Mouse (Mus musculus): Measurements from ENCODE around the gene Krtcap2.

- TF ChIP-seq CTCF (IDR thresholded peaks at IDR 0.05; ENCODE audit: low read depth) (no peak), EP300 (IDR thresholded peaks at IDR 0.05; ENCODE audit: low read depth) (no peak)
Observed at GRCm38 (mm10) chr3:89260211-89260610, 14.4 kb downstream of the Krtcap2 start.

All from liver, embryonic 14.5 days (tissue).